Mouse (Mus musculus): Measurements from ENCODE around the gene C9orf72. TPM values are rescaled to one million over a fixed set of nuclear protein-coding genes. Genes with fewer than 3 reads are reported as not detected.
A peak's percentile ranks its signal among the peaks of the same experiment; 100 is the strongest.

Gene C9orf72
- polyA plus RNA-seq, 1 experiment from 2014 or later, result 9.8 TPM

DNA sequence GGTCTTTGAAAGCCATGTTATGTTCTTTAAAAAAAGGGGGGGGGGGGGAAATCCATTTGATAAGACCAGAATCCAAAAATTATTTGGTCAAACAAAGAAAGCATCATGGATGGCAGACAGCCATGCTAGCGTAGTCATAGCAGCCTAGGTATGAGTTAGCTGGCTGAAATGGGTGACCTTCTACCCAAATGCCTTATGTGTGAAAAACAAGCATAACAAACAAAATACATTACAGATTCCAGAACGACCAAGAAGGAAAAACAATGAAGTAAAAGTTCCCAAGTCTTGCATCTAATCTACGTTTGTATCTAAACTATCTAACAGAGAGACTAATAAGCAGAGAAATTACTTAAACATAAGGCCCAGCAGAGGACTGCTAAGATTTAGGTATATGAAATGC, 75.3 kb downstream of the C9orf72 start:
- Histone ChIP-seq H3K4me1 (peaks cover 9% of the 10 kb centered on the region), H3K9ac (no peak overlapping the region), H3K4me2 (no peak overlapping the region), H3K27ac (no peak overlapping the region), H3K36me3 (no peaks in the 10 kb centered on the region), H3K4me3 (no peak overlapping the region), H3K9me3 (no peaks in the 10 kb centered on the region), H3K27me3 (no peaks in the 10 kb centered on the region)
- ATAC-seq (ENCODE audit: insufficient number of reproducible peaks, low FRiP score, low TSS enrichment, low read depth), result no peak
- 76% methylated on average over 3 of the region's 3 CpGs for whole genome bisulfite sequencing

DNA sequence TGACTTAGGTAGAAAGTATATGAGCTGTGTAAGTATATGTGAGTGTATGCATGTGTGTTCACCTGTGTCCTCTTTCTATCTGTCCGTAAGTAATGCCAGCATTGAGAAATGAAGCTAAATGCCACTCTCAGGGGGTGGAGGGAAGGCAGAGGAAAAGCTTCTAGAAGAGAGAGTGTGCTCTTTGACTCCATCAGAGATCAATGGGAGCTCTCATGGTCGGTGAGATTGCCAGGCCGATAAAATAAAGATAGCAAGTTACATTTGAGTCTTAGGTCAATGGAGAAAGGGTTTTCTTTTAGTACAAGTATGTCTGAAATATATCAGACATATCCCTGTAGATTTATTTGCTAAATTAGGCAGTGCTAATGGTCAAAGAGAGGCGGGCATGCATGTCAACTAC, 77.6 kb downstream of the C9orf72 start:
- no peak for ATAC-seq (ENCODE audit: insufficient number of reproducible peaks, low FRiP score, low TSS enrichment, low read depth)
- Histone ChIP-seq H3K27me3 (no peaks in the 10 kb centered on the region), H3K4me3 (no peak overlapping the region), H3K4me1 (peaks cover 5% of the 10 kb centered on the region; the same call in 1 of the 2 replicates), H3K9me3 (no peaks in the 10 kb centered on the region), H3K4me2 (no peak overlapping the region), H3K27ac (no peak overlapping the region), H3K9ac (no peak overlapping the region), H3K36me3 (no peaks in the 10 kb centered on the region)
- WGBS, result 87% methylated on average over 4 of the region's 4 CpGs

DNA sequence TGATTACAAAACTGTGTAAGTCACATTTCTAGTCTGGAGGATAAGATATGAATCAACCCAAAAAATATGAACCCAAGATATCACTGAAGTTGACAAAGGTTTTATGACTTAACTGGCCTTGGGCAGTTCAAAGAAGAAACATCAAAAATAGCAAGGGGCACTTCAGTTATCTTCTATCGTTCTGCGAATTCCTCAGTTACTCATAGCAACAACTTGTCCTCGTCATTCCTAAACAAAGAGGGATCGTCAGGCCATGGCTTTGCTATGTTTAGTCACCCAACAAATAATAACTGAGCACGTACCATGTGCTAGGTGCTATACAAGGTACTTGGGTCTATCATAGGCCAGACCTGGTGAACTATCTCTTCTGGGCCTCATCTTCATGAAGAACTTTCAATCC, 79.4 kb downstream of the C9orf72 start:
- H3K27me3 ChIP-seq, result no peaks in the 10 kb centered on the region
- no peaks in the 10 kb centered on the region for H3K36me3 ChIP-seq
- H3K4me2 ChIP-seq, result no peak overlapping the region
- H3K9ac ChIP-seq, result no peak overlapping the region
- H3K9me3 ChIP-seq, result no peaks in the 10 kb centered on the region
- peaks cover 6% of the 10 kb centered on the region; the same call in 1 of the 2 replicates for H3K4me1 ChIP-seq
- no peak overlapping the region for H3K27ac ChIP-seq
- H3K4me3 ChIP-seq, result no peak overlapping the region
- no peak for ATAC-seq (ENCODE audit: insufficient number of reproducible peaks, low FRiP score, low TSS enrichment, low read depth)
- WGBS, result 85% methylated on average over 5 of the region's 5 CpGs

DNA sequence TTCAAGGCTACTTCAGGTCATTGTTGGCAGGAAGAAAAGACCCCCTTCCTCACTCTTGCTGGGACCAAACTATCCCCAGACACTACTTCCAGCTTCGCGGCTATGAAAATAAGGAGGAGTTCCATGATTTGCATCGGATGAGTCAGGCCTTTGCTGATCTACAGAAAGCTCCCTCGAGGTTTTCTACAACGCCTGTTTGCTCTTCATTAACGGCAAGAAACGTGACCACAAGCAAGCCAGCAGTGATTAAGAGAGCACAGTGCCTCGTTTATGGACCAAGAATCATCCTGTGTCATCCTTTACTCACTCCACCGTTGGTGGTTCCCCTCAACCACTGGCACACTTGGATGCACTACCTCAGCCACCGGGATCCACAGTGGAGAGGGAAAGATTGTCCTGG, 80.2 kb downstream of the C9orf72 start:
- ATAC-seq (ENCODE audit: insufficient number of reproducible peaks, low FRiP score, low TSS enrichment, low read depth), result no peak
- 83% methylated on average over 10 of the region's 10 CpGs for WGBS
- no peaks in the 10 kb centered on the region for H3K27me3 ChIP-seq

DNA sequence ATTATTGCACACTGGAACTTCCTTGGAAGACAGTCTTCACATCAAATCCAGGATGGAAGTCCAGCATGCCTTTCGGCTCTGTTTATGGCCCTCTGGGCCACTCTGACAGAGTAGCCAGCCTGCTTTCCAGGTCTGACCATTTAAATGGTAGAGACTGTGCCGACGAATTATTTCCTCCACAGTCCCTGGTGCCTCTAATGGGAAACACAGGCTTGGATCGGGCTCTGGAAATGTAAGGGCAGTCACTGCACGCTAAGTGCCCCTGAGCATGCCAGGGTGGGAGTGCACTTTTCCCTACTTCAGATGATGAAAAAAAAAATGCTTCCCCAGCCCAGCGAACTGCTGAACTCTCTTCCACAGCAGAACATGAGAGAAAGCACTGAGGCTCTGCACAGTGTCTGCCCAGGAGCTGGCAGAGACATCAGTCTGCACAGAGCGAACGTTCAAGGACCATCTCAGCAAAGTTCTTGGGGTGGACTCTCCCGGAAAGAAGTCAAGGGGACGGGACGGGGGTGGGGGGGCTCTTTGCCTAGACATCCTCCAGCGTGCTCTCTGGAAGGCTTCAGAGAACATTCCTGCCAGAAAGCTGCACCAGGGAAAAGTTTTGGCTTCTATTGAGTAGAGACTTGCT, 82.4 kb downstream of the C9orf72 start:
- Histone ChIP-seq H3K27ac (peak overlapping the region; percentile 80), H3K4me3 (peak overlapping the region; percentile 2; the same call in 1 of the 2 replicates), H3K27me3 (no peaks in the 10 kb centered on the region), H3K9me3 (no peaks in the 10 kb centered on the region), H3K9ac (no peak overlapping the region), H3K4me1 (peaks cover 9% of the 10 kb centered on the region; the same call in 1 of the 2 replicates), H3K36me3 (no peaks in the 10 kb centered on the region), H3K4me2 (peak overlapping the region; percentile 35)
- ATAC-seq (ENCODE audit: insufficient number of reproducible peaks, low FRiP score, low TSS enrichment, low read depth), result 0 out of 2 replicates have a peak, but pooled peaks have one; percentile 63
- WGBS, result 37% methylated on average over 12 of the region's 12 CpGs

More for the DNA sequence above, 80.2 kb downstream of the C9orf72 start:
- H3K9me3 ChIP-seq, result no peaks in the 10 kb centered on the region
- no peak overlapping the region for H3K27ac ChIP-seq
- H3K36me3 ChIP-seq, result no peaks in the 10 kb centered on the region
- H3K4me1 ChIP-seq, result peaks cover 6% of the 10 kb centered on the region; the same call in 1 of the 2 replicates
- no peak overlapping the region for H3K4me3 ChIP-seq
- no peak overlapping the region for H3K9ac ChIP-seq
- H3K4me2 ChIP-seq, result no peak overlapping the region

Other genes with a start within 250 kb of the C9orf72 start
- gene Ifnk, start 74.1 kb downstream of the C9orf72 start, polyA plus RNA-seq (2015; fragmentation: Nextera tagmentation; extraction: Ambion mirVana), result 0.19 and 0.22 TPM in 2 replicates
- 12.6 and 12.8 TPM in 2 replicates for gene Mob3b, start 68.7 kb downstream of the C9orf72 start, polyA plus RNA-seq (2015; fragmentation: Nextera tagmentation; extraction: Ambion mirVana)